Mouse (Mus musculus) heart, embryonic 10.5 days (tissue): ENCODE measurements around the gene Marc1. TPM values are rescaled to one million over a fixed set of nuclear protein-coding genes. Genes with fewer than 3 reads are reported as not detected.

Experiments used
- DNase-seq: peaks from one replicate; pipeline ENCODE4 v3.0.0-alpha.2; 2017; ENCODE audit warnings: low spot score
- H3K27ac ChIP-seq: fragments of 300-500 bp; sonication (generic); 2 replicates; pipeline ENCODE4 v1.5.1; 2016; ENCODE audit warnings: mild to moderate bottlenecking
- H3K27me3 ChIP-seq: fragments of 300-500 bp; sonication (generic); 2 replicates; pipeline ENCODE4 v1.6.1; 2016; ENCODE audit warnings: mild to moderate bottlenecking; ENCODE audit not compliant: poor library complexity, insufficient read depth, severe bottlenecking
- H3K36me3 ChIP-seq: fragments of 300-500 bp; sonication (generic); 2 replicates; pipeline ENCODE4 v1.6.1; 2016; ENCODE audit warnings: mild to moderate bottlenecking, moderate library complexity
- H3K4me1 ChIP-seq: fragments of 300-500 bp; sonication (generic); 2 replicates; pipeline ENCODE4 v1.6.1; 2016; ENCODE audit warnings: mild to moderate bottlenecking
- H3K4me3 ChIP-seq: fragments of 300-500 bp; sonication (generic); 2 replicates; pipeline ENCODE4 v1.5.1; 2016; ENCODE audit warnings: mild to moderate bottlenecking, moderate library complexity
- H3K9me3 ChIP-seq: fragments of 300-500 bp; sonication (generic); 2 replicates; pipeline ENCODE4 v1.6.1; 2016; ENCODE audit warnings: mild to moderate bottlenecking, moderate library complexity
- WGBS: fragments of 180-500 bp; shearing (Covaris S2); methylation state at CpG from one replicate; pipeline ENCODE4 v1.1.7; 2016; 5-methylcytosine and 5-hydroxymethylcytosine counted together
- polyA plus RNA-seq: library from polyadenylated mRNA; unstranded; fragments of >200 nt; fragmentation: Nextera tagmentation; extraction: Ambion mirVana; gene quantifications from 2 replicates; pipeline ENCODE4 v1.2.1, GENCODE M21; 2016

Marc1 gene
- polyA plus RNA-seq, 1 experiment from 2014 or later: 0.70 TPM

GRCm38 (mm10) chr1:184777061-184777795 is 33.9 kb downstream of the Marc1 start:
- H3K4me1 ChIP-seq: peaks cover 12% of the 10 kb centered on the region
- 28% methylated on average over 22 of the region's 22 CpGs for WGBS
- H3K4me3 ChIP-seq: no peak overlapping the region
- no peak overlapping the region for H3K27ac ChIP-seq
- no peaks in the 10 kb centered on the region for H3K36me3 ChIP-seq
- H3K9me3 ChIP-seq: no peaks in the 10 kb centered on the region
- H3K27me3 ChIP-seq: peaks cover 19% of the 10 kb centered on the region
- no peak for DNase-seq

DNA sequence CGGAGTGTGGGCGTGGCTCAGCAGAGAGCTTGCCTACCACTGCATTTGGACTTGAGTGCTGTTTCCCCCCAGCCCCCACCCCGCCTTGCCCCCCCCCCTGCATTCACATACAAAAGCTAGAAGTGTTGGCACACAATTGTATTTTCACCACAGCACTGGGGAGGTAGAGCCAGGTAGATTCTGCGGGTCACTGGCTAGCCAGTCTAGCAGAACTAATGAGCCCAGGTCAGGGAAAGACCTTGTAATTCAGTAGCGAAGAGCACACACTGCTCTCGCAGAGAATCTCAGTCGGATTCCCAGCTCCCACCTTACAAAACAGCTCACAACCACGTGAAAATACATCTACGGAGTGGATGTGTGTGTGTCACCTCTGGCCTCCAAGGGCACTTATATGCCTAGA is 35.8 kb downstream of the Marc1 start:
- Histone ChIP-seq H3K4me1 (peaks cover 25% of the 10 kb centered on the region), H3K4me3 (no peak overlapping the region), H3K27ac (no peak overlapping the region), H3K27me3 (peaks cover 19% of the 10 kb centered on the region; the same call in 1 of the 2 replicates), H3K36me3 (no peaks in the 10 kb centered on the region), H3K9me3 (no peaks in the 10 kb centered on the region)
- DNase-seq: no peak
- WGBS: 58% methylated on average over 9 of the region's 9 CpGs

- peak overlapping the region; percentile 28 for H3K4me3 ChIP-seq
- DNase-seq: no peak
- WGBS: 11% methylated on average over 9 of the region's 9 CpGs
- H3K27me3 ChIP-seq: peaks cover 15% of the 10 kb centered on the region; the same call in 1 of the 2 replicates
- H3K4me1 ChIP-seq: peaks cover 18% of the 10 kb centered on the region
- no peaks in the 10 kb centered on the region for H3K9me3 ChIP-seq
- no peaks in the 10 kb centered on the region for H3K36me3 ChIP-seq
- H3K27ac ChIP-seq: peak overlapping the region; percentile 73; the same call in 1 of the 2 replicates
Measured at GRCm38 (mm10) chr1:184771891-184772249, 39.2 kb downstream of the Marc1 start.

DNA sequence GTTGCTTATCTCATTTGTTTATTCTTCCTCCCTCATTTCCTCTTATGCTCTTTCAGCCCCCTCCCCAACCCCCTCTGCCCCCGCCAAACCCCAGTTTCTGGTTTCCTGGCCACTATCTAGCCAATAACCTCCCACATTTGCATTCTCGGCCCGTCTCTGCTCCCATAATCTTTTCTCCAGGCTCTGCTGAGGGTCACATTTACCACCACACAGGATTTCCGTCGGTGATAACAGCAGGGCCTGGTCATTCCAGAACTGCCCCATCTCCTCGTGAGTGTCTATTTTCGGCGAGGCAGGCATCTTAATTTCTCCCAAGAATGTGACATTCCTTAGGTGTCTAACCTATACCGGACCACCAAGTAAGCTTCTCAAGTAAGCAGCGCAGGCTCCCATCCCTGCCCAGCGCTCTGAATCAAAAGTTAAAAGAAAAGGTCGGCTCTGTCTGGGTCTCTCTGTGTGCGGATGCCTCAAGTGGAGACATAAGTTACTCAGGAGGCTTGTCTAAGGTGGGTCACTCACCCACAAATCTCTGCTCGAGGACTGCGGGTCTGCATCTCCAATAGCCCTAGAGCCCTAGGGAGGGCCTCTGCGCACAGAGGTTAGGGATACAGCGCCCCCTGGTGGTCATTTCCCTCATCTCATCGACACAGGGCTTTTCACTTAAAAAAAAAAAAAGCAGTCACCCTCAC is 39.8 kb downstream of the Marc1 start:
- Histone ChIP-seq H3K4me3 (peak overlapping the region; percentile 47), H3K4me1 (peaks cover 18% of the 10 kb centered on the region), H3K36me3 (no peaks in the 10 kb centered on the region), H3K27ac (peak overlapping the region; percentile 73), H3K9me3 (no peaks in the 10 kb centered on the region), H3K27me3 (peaks cover 12% of the 10 kb centered on the region; the same call in 1 of the 2 replicates)
- DNase-seq: peak; percentile 92
- 6% methylated on average over 18 of the region's 18 CpGs for WGBS

- no peak for DNase-seq
- Histone ChIP-seq H3K27ac (no peak overlapping the region), H3K4me1 (no peaks in the 10 kb centered on the region), H3K4me3 (no peak overlapping the region), H3K9me3 (no peaks in the 10 kb centered on the region), H3K36me3 (no peaks in the 10 kb centered on the region), H3K27me3 (no peaks in the 10 kb centered on the region)
- whole genome bisulfite sequencing: 44% methylated on average over 3 of the region's 3 CpGs
Measured at GRCm38 (mm10) chr1:184763866-184764265, 47.2 kb downstream of the Marc1 start.

GRCm38 (mm10) chr1:184762941-184763340 is 48.2 kb downstream of the Marc1 start:
- H3K4me1 ChIP-seq: no peaks in the 10 kb centered on the region
- H3K27me3 ChIP-seq: no peaks in the 10 kb centered on the region
- H3K27ac ChIP-seq: no peak overlapping the region
- no peak overlapping the region for H3K4me3 ChIP-seq
- WGBS: 76% methylated on average over 5 of the region's 5 CpGs
- no peaks in the 10 kb centered on the region for H3K36me3 ChIP-seq
- no peaks in the 10 kb centered on the region for H3K9me3 ChIP-seq
- DNase-seq: no peak

GRCm38 (mm10) chr1:184761988-184762387 is 49.1 kb downstream of the Marc1 start:
- WGBS: 75% methylated on average over 4 of the region's 4 CpGs
- no peak for DNase-seq
- Histone ChIP-seq H3K36me3 (no peaks in the 10 kb centered on the region), H3K9me3 (no peaks in the 10 kb centered on the region), H3K27ac (no peak overlapping the region), H3K4me1 (no peaks in the 10 kb centered on the region), H3K27me3 (no peaks in the 10 kb centered on the region), H3K4me3 (no peak overlapping the region)

DNA sequence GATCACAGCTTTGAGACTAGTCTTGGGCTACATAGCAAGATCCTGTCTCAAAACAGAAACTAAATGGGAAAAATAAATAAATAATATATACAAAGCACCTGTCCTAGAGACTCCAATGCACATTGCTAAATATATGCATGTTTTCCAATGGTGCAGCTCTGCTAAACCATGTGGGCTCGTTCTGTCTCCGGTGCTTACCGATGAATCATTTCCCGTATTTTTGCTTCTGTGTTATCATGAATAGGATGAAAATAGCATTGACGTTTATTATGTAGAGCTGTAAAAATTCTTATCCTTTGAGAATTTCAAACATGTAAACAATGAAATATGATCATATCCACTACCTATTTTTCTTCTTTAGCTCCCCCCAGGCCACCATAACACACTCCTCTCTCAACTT is 58.4 kb downstream of the Marc1 start:
- H3K27ac ChIP-seq: no peak overlapping the region
- H3K9me3 ChIP-seq: no peaks in the 10 kb centered on the region
- 90% methylated on average over 5 of the region's 5 CpGs for WGBS
- no peak for DNase-seq
- no peak overlapping the region for H3K4me3 ChIP-seq
- H3K36me3 ChIP-seq: no peaks in the 10 kb centered on the region
- H3K27me3 ChIP-seq: no peaks in the 10 kb centered on the region
- peaks cover 7% of the 10 kb centered on the region; the same call in 1 of the 2 replicates for H3K4me1 ChIP-seq

GRCm38 (mm10) chr1:184750114-184750664 is 60.9 kb downstream of the Marc1 start:
- no peak for DNase-seq
- H3K27me3 ChIP-seq: no peaks in the 10 kb centered on the region
- 0 out of 2 replicates have a peak, but pooled peaks cover 3% of the 10 kb centered on the region for H3K4me1 ChIP-seq
- WGBS: 81% methylated on average over 11 of the region's 11 CpGs
- H3K27ac ChIP-seq: no peak overlapping the region
- H3K4me3 ChIP-seq: no peak overlapping the region
- H3K36me3 ChIP-seq: no peaks in the 10 kb centered on the region
- no peaks in the 10 kb centered on the region for H3K9me3 ChIP-seq

- no peak for DNase-seq
- H3K4me1 ChIP-seq: peaks cover 6% of the 10 kb centered on the region; the same call in 1 of the 2 replicates
- no peak overlapping the region for H3K27ac ChIP-seq
- no peaks in the 10 kb centered on the region for H3K9me3 ChIP-seq
- 53% methylated on average over 14 of the region's 14 CpGs for WGBS
- H3K27me3 ChIP-seq: no peaks in the 10 kb centered on the region
- no peaks in the 10 kb centered on the region for H3K36me3 ChIP-seq
- H3K4me3 ChIP-seq: no peak overlapping the region
Measured at GRCm38 (mm10) chr1:184748692-184749152, 62.4 kb downstream of the Marc1 start.

DNA sequence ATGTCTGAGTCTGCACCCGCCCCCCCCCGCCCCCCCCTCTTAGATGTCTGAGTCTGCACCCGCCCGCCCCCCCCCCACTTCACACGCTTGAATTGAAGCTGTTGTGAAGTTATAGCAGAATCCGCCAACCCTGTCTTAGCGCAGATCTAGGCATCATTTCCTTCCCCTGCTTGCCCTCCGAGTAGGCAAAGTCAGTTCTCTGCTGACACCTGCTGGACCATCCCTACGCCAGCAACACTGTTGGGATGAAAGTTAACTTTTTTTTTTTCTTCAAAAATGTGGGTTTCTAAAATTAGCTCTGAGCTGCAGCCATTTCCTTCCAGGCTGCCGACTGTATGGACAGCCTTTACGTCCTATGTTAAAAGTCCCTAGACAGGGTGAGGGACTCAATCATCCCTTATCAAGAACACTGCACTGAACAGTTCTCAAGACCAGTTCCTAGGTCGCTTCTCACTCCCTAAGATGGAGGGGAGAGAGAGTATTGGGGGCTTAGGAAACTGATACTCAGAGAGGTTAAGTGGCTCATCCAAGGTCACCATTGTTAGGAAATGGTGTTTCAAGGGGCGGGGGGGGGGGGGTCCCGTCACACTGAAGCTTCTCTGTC is 73.1 kb downstream of the Marc1 start:
- no peak for DNase-seq
- Histone ChIP-seq H3K4me3 (no peak overlapping the region), H3K27me3 (peaks cover 66% of the 10 kb centered on the region), H3K36me3 (no peaks in the 10 kb centered on the region), H3K4me1 (peaks cover 14% of the 10 kb centered on the region), H3K27ac (no peak overlapping the region), H3K9me3 (no peaks in the 10 kb centered on the region)
- WGBS: 5% methylated on average over 13 of the region's 14 CpGs

GRCm38 (mm10) chr1:184737228-184737627 is 73.9 kb downstream of the Marc1 start:
- Histone ChIP-seq H3K9me3 (no peaks in the 10 kb centered on the region), H3K4me3 (no peak overlapping the region), H3K27me3 (peaks cover 72% of the 10 kb centered on the region), H3K4me1 (peaks cover 18% of the 10 kb centered on the region), H3K27ac (no peak overlapping the region), H3K36me3 (no peaks in the 10 kb centered on the region)
- DNase-seq: no peak
- 33% methylated on average over 2 of the region's 2 CpGs for WGBS
